10 mouse cellular contexts compared by ENCODE assay signal in genomic region chr9:105554439-105554807, GRCm38 (mm10). TPM values are rescaled to one million over a fixed set of nuclear protein-coding genes. Genes with fewer than 3 reads are reported as not detected.
A peak's percentile ranks its signal among the peaks of the same experiment; 100 is the strongest.
DNase-seq lines count a peak whose midpoint lies in the region; ATAC-seq lines count a peak whose summit lies in the region.
"Had no signal": no experiment of that assay in that cellular context is flagged by ENCODE, and none has a peak within 500 bp of the region (broad histone marks: within the 10 kb centered on the region; RNA-seq: fewer than 3 reads in every experiment).

No protein-coding gene starts in this region.

- H3K36me3 ChIP-seq in heart, embryonic 16.5 days (ENCODE audit: control insufficient read depth, insufficient read depth) = no peaks in the 10 kb centered on the region
- no peaks in the 10 kb centered on the region for H3K36me3 ChIP-seq in embryonic facial prominence, embryonic 12.5 days
- no peaks in the 10 kb centered on the region for H3K36me3 ChIP-seq in hindbrain, embryonic 14.5 days (replicated peaks; ENCODE audit: control insufficient read depth, insufficient read depth)
- no peaks in the 10 kb centered on the region for H3K36me3 ChIP-seq in midbrain, embryonic 14.5 days (ENCODE audit: control insufficient read depth, insufficient read depth, low read length)
- H3K36me3 ChIP-seq: liver, embryonic 15.5 days had no signal

- H3K27me3 ChIP-seq in heart, embryonic 16.5 days (ENCODE audit: control insufficient read depth, insufficient read depth, low read length) = peaks cover 3% of the 10 kb centered on the region; the same call in 1 of the 2 replicates
- no peaks in the 10 kb centered on the region for H3K27me3 ChIP-seq in embryonic facial prominence, embryonic 12.5 days
- no peaks in the 10 kb centered on the region for H3K27me3 ChIP-seq in hindbrain, embryonic 14.5 days (ENCODE audit: control insufficient read depth, insufficient read depth, low read length)
- no peaks in the 10 kb centered on the region for H3K27me3 ChIP-seq in midbrain, embryonic 14.5 days (ENCODE audit: control insufficient read depth, insufficient read depth, low read length)

- no peaks in the 10 kb centered on the region for H3K9me3 ChIP-seq in heart, embryonic 16.5 days (replicated peaks; ENCODE audit: control insufficient read depth, low read length)
- H3K9me3 ChIP-seq in embryonic facial prominence, embryonic 12.5 days = no peaks in the 10 kb centered on the region
- H3K9me3 ChIP-seq in hindbrain, embryonic 14.5 days (ENCODE audit: control insufficient read depth, low read length) = no peaks in the 10 kb centered on the region
- no peaks in the 10 kb centered on the region for H3K9me3 ChIP-seq in midbrain, embryonic 14.5 days (ENCODE audit: control insufficient read depth, low read length)
- H3K9me3 ChIP-seq: liver, embryonic 15.5 days had no signal

- no peak for ATAC-seq in heart, embryonic 16.5 days (replicated peaks; ENCODE audit: extremely low read depth, insufficient read depth, low FRiP score)
- no peak for ATAC-seq in embryonic facial prominence, embryonic 12.5 days (ENCODE audit: insufficient number of reproducible peaks, insufficient read depth, low FRiP score, low TSS enrichment)
- ATAC-seq in hindbrain, embryonic 14.5 days (ENCODE audit: low FRiP score) = no peak
- no peak for ATAC-seq in midbrain, embryonic 14.5 days (ENCODE audit: low FRiP score, low TSS enrichment)
- no peak for ATAC-seq in erythroid progenitor cell, adult 5-6 weeks (replicated peaks; ENCODE audit: low FRiP score, poor library complexity, severe bottlenecking)

- H3K4me3 ChIP-seq in heart, embryonic 16.5 days (ENCODE audit: low read length) = no peak overlapping the region; the same call in 1 of the 2 replicates
- H3K4me3 ChIP-seq in embryonic facial prominence, embryonic 12.5 days = 0 out of 2 replicates have a peak overlapping the region, but pooled peaks have one; percentile 6
- H3K4me3 ChIP-seq in hindbrain, embryonic 14.5 days (replicated peaks; ENCODE audit: low read length) = no peak overlapping the region
- no peak overlapping the region for H3K4me3 ChIP-seq in midbrain, embryonic 14.5 days (replicated peaks; ENCODE audit: low read depth, low read length)
- H3K4me3 ChIP-seq: liver, embryonic 15.5 days had no signal

- peak overlapping the region; percentile 52 for H3K4me2 ChIP-seq in heart, embryonic 16.5 days (ENCODE audit: low read depth, low read length)
- H3K4me2 ChIP-seq in embryonic facial prominence, embryonic 12.5 days (replicated peaks) = peak overlapping the region; percentile 29
- H3K4me2 ChIP-seq in hindbrain, embryonic 14.5 days (replicated peaks) = peak overlapping the region; percentile 39
- H3K4me2 ChIP-seq in midbrain, embryonic 14.5 days (ENCODE audit: low read length) = peak overlapping the region; percentile 40
- H3K4me2 ChIP-seq: liver, embryonic 15.5 days had no signal

- no peak for DNase-seq in heart, adult 9 months (ENCODE audit: low spot score in 2 of 2)
- DNase-seq in hindbrain, embryonic 14.5 days (ENCODE audit: low spot score) = peak; percentile 40
- DNase-seq in midbrain, embryonic 14.5 days = no peak
- DNase-seq in gastrocnemius, postnatal 36 days = no peak
- DNase-seq in cerebellum, adult 11 months = no peak
- DNase-seq: cerebellum, adult 11-12 months had no signal

- no peak overlapping the region for H3K9ac ChIP-seq in heart, embryonic 16.5 days (ENCODE audit: low read length)
- no peak overlapping the region for H3K9ac ChIP-seq in embryonic facial prominence, embryonic 12.5 days
- peak overlapping the region; percentile 37; the same call in 1 of the 2 replicates for H3K9ac ChIP-seq in hindbrain, embryonic 14.5 days
- no peak overlapping the region for H3K9ac ChIP-seq in midbrain, embryonic 14.5 days (replicated peaks; ENCODE audit: low read length)
- H3K9ac ChIP-seq: liver, embryonic 15.5 days had no signal

- 60% methylated on average over 7 of the region's 7 CpGs for WGBS in heart, embryonic 16.5 days
- WGBS in embryonic facial prominence, embryonic 12.5 days = 63% methylated on average over 7 of the region's 7 CpGs
- 47% methylated on average over 7 of the region's 7 CpGs for WGBS in hindbrain, embryonic 14.5 days
- WGBS in midbrain, embryonic 14.5 days = 51% methylated on average over 7 of the region's 7 CpGs

- no peak overlapping the region for H3K27ac ChIP-seq in heart, embryonic 16.5 days (ENCODE audit: low read length)
- 0 out of 2 replicates have a peak overlapping the region, but pooled peaks have one; percentile 30 for H3K27ac ChIP-seq in embryonic facial prominence, embryonic 12.5 days
- H3K27ac ChIP-seq in hindbrain, embryonic 14.5 days = peak overlapping the region; percentile 81
- H3K27ac ChIP-seq in midbrain, embryonic 14.5 days (replicated peaks; ENCODE audit: low read depth, low read length) = peak overlapping the region; percentile 45
- H3K27ac ChIP-seq: liver, embryonic 15.5 days had no signal

- H3K4me1 ChIP-seq in heart, embryonic 16.5 days (ENCODE audit: control insufficient read depth, insufficient read depth, low read length) = 0 out of 2 replicates have a peak, but pooled peaks cover 5% of the 10 kb centered on the region
- peaks cover 4% of the 10 kb centered on the region; the same call in 1 of the 2 replicates for H3K4me1 ChIP-seq in embryonic facial prominence, embryonic 12.5 days
- H3K4me1 ChIP-seq in hindbrain, embryonic 14.5 days (replicated peaks; ENCODE audit: control insufficient read depth, insufficient read depth, low read length) = peaks cover 28% of the 10 kb centered on the region
- peaks cover 20% of the 10 kb centered on the region; the same call in 1 of the 2 replicates for H3K4me1 ChIP-seq in midbrain, embryonic 14.5 days (ENCODE audit: control insufficient read depth, insufficient read depth, low read length)

- intact Hi-C loops in gastrocnemius, postnatal 36 days (cut with DNase I) = no loop called here

RNA-seq across cellular contexts. Expression of gene Atp2c1, which starts 27.3 kb away (rescaled TPM):
- polyA plus RNA-seq in heart, embryonic 16.5 days (2015; fragmentation: Nextera tagmentation; extraction: Ambion mirVana) = 43.7 and 53.4 TPM in 2 replicates
- polyA plus RNA-seq in embryonic facial prominence, embryonic 12.5 days (2016; fragmentation: Nextera tagmentation; extraction: Ambion mirVana) = 65.7 and 65.9 TPM in 2 replicates
- polyA plus RNA-seq in hindbrain, embryonic 14.5 days (2014; fragmentation: Nextera tagmentation; extraction: Ambion mirVana) = 118 and 139 TPM in 2 replicates
- polyA plus RNA-seq in midbrain, embryonic 14.5 days (2014; fragmentation: Nextera tagmentation; extraction: Ambion mirVana) = 86.0 and 110 TPM in 2 replicates
- 10 to 100 TPM; 34.2 to 35.3 TPM for total RNA-seq in gastrocnemius, postnatal 36 days (2021)
- total RNA-seq in erythroid progenitor cell, adult 5-6 weeks (2015; ENCODE audit: low replicate concordance) = 13.0 and 28.1 TPM in 2 replicates
- 25.2 and 37.4 TPM in 2 replicates for total RNA-seq in erythroid progenitor cell, adult 5-6 weeks (2017; ENCODE audit: low replicate concordance)
